Mouse (Mus musculus) heart, postnatal 36 days (tissue): ENCODE data around the gene Ano10. TPM values are rescaled to one million over a fixed set of nuclear protein-coding genes. Genes with fewer than 3 reads are reported as not detected.

Experiments used
- DNase-seq, 2 experiments: peaks; one replicate each; pipeline ENCODE4 v3.0.0; 2021 to 2022
- intact Hi-C: fragments of 180-260 bp; cut with DNase I; formaldehyde crosslinking; loops from one replicate; pipeline ENCODE4 v1.15.1; 2025
- total RNA-seq, 2 experiments: library from RNA; stranded (reverse); gene quantifications; 2 replicates each; pipeline ENCODE4 v1.2.3; 2021

Ano10 gene
- total RNA-seq, 2 experiments from 2014 or later: 85.6 to 154 TPM

DNA sequence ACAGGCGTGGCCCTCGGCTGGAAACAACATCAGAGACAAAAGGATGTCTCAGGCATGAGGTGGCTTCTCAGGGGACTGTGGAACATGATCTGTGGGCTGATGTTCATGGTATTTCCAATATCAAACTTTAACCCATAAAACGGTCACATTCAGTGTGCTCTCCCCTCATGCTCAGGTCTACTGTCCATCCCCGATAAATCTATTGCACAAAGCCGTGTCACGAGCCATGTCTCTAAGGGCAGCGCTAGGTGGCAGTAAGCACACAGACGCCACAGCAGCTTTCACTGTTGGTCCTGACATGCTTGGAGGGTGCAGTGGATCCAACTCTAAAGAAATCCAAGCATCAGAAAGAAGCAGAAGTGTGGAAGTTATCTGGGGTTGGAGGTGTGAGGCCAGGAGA is 46.1 kb downstream of the Ano10 start:
- DNase-seq: peak; percentile 34 to 37
- intact Hi-C loops: loop anchor here (5.0 kb wide), 2 partner anchors 174 to 439 kb away; no protein-coding TSS in a partner anchor

- peak; percentile 74 to 86 for DNase-seq
- intact Hi-C loops: loop anchor here (1.0 to 5.0 kb wide), 4 partner anchors 63 to 440 kb away; no protein-coding TSS in a partner anchor
Observed at GRCm38 (mm10) chr9:122247430-122248027, 46.7 kb downstream of the Ano10 start.

- DNase-seq: no peak
- intact Hi-C loops: loop anchor here (2.0 to 5.0 kb wide), 3 partner anchors 107 to 441 kb away; no protein-coding TSS in a partner anchor
Observed at GRCm38 (mm10) chr9:122245879-122246278, 48.3 kb downstream of the Ano10 start.

DNA sequence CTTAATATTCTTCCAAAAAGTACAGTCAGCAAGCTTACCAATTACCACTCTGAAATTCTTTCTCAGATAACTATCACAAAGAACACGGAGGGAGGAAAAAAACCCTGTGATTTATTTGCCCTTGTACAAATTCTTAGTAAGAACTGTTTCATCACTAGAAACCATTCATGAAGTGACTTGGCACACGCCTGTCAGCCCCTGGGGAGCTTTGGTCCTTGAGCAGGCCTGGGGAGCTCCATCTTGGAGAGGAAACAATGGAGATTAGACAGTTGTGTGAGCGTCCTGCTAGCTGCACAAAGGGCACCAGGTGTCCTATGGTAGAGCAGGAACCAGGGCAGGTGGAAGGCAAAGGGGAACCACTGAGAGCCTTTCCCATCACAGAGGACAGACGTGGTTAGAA is 48.8 kb downstream of the Ano10 start:
- intact Hi-C loops: loop anchor here (5.0 kb wide), 2 partner anchors 177 to 442 kb away; no protein-coding TSS in a partner anchor
- DNase-seq: no peak

DNA sequence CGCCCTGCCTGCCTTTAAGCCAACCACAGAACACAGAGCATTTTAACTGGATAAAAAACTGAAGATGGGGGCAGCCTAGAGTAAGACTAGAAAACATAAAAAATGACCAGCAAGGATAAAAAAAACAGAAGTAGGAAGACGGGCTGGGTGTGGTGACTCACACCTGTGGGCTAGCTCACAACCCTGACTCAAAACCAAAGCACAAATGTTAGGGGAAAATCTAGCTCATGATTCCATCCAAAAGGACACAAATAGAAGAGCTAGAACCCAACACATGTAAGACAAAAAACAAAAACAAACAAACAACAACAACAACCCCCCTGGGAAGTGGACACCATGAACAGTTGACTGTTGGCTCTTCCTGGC is 49.4 kb downstream of the Ano10 start:
- intact Hi-C loops: loop anchor here (1.0 to 5.0 kb wide), 4 partner anchors 178 to 443 kb away; no protein-coding TSS in a partner anchor
- no peak for DNase-seq

DNA sequence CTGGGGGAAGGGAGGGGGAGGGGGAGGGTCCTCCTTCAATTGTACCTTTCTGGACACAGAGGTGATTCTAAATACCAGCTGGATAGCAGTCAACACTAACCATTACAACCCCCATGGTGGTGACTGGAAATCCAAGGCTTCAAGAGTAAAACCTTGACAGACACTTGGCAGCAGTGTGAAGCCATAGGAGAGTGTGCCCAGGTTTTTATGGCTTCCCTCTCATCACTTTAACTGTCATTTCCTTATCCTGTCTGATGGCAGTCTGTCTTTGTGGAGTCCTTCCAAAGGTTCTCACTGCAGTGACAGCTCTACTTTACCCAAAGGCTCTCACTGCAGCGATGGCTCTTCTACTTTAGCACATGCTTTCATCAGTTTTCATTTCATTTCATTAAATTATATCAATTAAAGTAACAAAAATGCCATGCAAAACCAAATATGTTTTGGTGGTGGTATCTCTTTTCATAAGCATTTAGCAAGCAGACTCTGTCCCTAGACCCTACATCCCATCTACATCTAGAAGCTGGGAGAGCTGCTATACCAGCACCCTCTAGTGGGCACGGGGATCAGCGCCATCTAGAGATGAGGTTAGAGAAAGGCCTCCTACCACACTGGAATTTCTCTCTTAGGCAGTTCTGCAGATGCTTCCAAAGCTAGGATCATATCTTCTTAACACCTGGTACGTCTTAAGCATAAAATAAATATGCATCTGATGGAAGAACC is 50.0 kb downstream of the Ano10 start:
- intact Hi-C loops: loop anchor here (1.0 to 5.0 kb wide), 2 partner anchors 226 to 297 kb away; no protein-coding TSS in a partner anchor
- DNase-seq: peak; percentile 43 to 61

- intact Hi-C loops: loop anchor here (5.0 kb wide), 1 partner anchor 296 kb away; no protein-coding TSS in a partner anchor
- DNase-seq: no peak
Observed at GRCm38 (mm10) chr9:122243297-122243696, 50.9 kb downstream of the Ano10 start.

DNA sequence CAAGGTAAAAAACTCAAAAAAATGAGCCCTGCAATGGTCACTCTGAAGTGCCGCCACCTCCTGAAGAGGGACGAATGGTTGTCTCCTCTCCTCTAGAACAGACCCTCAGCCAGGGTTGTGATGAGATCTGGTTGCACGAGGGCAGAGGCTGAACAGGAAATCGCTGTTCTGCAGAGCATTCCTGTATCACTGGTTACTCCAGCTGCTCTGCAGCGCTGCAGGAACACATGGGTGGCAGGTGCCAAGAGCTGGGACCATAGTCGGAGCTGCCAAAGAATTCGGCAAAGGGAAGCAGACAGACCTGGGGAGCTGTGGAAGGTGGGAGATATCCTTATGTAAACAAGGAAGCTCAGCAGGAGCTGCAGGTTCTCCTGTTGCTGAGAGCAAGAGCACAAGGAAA is 51.4 kb downstream of the Ano10 start:
- DNase-seq: no peak
- intact Hi-C loops: loop anchor here (5.0 kb wide), 1 partner anchor 296 kb away; no protein-coding TSS in a partner anchor

DNA sequence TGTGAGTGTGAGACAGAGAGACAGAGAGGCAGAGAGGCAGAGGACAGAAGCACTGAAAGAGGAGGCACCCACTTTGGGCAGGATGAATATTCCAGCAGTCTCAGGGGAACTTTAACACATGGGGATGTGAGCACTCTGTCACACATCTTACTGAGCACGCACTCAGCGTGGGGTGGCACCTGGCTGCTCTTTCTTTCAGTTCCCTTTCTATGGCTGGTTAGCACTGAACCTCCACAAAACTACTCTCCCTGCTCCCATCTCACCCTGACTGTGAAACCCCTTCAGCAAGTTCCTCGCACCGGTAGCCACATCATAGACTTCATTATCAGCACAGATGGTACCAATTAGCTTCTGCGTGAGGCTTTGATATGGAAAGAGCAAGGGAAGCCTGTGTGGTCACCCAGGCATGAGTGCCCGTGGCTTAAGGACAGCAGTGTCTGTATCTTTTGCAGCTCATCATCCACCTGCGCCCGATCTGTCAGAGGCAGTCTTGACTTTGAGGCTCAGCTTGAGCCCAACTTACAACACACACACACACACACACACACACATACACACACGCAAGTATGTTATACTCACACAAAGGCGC is 52.3 kb downstream of the Ano10 start:
- intact Hi-C loops: loop anchor here (5.0 kb wide), 1 partner anchor 295 kb away; no protein-coding TSS in a partner anchor
- DNase-seq: no peak

GRCm38 (mm10) chr9:122240629-122241199 is 53.5 kb downstream of the Ano10 start:
- DNase-seq: no peak
- intact Hi-C loops: loop anchor here (5.0 kb wide), 1 partner anchor 293 kb away; no protein-coding TSS in a partner anchor

GRCm38 (mm10) chr9:122234741-122235140 is 59.5 kb downstream of the Ano10 start:
- intact Hi-C loops: no loop called here
- no peak for DNase-seq

DNA sequence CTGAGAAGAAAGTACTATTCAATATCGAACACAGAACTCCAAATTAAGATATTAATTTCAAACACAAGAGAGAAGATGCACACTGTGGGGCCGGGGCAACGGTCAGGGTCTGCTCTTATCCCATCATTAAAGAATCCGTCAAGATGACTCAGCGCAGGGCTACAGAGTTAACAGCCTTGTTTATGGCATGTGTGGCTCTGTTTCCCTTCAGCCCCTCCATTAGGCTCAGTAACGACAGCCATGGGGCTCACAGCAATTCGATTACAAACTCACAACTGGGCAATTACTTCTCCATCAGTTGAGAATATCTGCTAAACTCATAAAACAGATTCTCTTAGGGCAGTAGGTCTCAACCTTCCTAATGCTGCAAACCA is 60.3 kb downstream of the Ano10 start:
- intact Hi-C loops: no loop called here
- DNase-seq: no peak

GRCm38 (mm10) chr9:122233316-122233971 is 60.8 kb downstream of the Ano10 start:
- DNase-seq: no peak
- intact Hi-C loops: no loop called here

DNA sequence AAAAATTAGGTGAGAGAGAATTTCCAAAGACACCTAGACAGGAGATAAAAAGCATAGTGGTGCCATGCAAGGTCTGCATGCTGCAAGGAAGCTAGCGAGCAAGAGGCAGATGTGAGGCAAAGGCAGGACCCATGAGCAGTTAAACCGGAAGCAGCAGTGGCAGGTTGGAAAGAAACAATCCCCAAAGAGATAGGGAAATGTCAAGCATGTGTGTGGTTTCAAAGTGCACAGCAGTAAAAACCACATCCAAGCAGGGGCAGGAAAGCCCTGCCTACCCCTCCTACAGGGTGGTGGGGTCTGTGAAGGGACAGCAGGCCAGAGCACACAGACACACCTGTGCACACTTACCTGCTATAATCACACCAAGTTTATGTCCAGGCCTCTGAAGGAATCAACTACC is 61.3 kb downstream of the Ano10 start:
- intact Hi-C loops: no loop called here
- no peak for DNase-seq

- no peak for DNase-seq
- intact Hi-C loops: no loop called here
Observed at GRCm38 (mm10) chr9:122230701-122231100, 63.5 kb downstream of the Ano10 start.

GRCm38 (mm10) chr9:122226419-122226818 is 67.8 kb downstream of the Ano10 start:
- intact Hi-C loops: no loop called here
- no peak for DNase-seq

- intact Hi-C loops: loop anchor here (1.0 kb wide), 1 partner anchor 207 kb away; no protein-coding TSS in a partner anchor
- DNase-seq: peak; percentile 19 to 35
Observed at GRCm38 (mm10) chr9:122225309-122225708, 68.9 kb downstream of the Ano10 start.

DNA sequence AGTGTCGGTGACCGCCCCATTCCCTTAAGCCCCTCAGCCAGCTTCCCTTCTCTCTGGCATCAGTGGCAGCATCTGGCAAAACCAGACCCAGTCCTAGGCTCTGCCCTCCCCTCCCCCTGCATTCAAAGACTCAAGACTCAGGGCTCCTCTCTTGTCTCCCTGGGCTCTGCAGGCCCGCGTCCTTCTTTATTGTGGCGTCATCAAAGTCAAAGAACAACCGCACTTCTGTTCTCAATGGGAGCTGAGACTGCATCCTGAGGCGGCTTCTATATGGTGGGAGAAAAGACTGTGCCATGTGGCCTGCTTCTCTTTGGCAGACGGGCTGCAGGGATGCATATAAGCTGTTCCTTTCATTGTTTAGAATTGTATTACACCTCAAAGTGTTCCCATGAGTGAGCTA is 71.2 kb downstream of the Ano10 start:
- DNase-seq: no peak
- intact Hi-C loops: no loop called here

GRCm38 (mm10) chr9:122219934-122220333 is 74.3 kb downstream of the Ano10 start:
- intact Hi-C loops: loop anchor here (2.0 kb wide), 1 partner anchor 15 kb away; no protein-coding TSS in a partner anchor
- DNase-seq: no peak

GRCm38 (mm10) chr9:122216945-122217529 is 77.2 kb downstream of the Ano10 start:
- intact Hi-C loops: no loop called here
- DNase-seq: no peak
